Mouse (Mus musculus) urinary bladder, postnatal 4 days (tissue): ENCODE measurements around the gene Csrnp2.

ENCODE experiments used
- DNase-seq, 2 experiments: peaks; one replicate each; pipeline ENCODE4 v3.0.0; 2021 to 2022; ENCODE audit warnings: low spot score in 2 of 2

The Csrnp2 gene

DNA sequence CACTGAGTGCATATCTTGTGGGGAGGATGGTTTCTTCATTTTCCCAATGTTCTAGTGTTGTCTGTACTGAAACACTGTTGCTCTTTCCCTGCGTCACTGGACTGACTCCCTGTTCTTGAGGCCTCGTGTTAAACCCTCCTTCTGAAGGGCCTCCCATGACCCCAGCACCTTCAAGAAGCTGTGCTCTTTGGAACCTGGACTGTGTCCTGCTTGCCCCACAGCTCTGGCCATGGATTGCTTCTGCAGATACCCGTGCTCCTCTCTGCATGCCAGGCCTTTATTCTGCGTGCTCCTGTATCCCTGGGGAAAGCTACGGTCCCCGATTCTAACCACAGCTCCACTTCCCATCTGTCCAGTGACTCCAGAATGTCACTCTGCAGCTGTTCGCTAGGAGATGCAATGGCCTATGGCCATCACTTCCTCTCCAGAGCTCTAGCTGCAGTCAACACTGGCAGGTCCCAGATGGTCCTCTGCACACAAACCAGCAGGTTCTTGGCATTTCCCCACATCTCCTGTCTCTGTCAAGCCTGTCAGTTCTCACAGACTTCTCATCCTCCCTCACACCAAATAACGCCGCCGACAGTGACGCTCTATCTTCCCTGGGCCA lies 65.2 kb downstream of the Csrnp2 start:
- no peak for DNase-seq
